Mouse (Mus musculus) thymus, adult 2 months (tissue): ENCODE data around the gene Clk2.
"Not testable (repeated sequence)": the region's sequence is repeated elsewhere in the genome, so short reads cannot be mapped to it uniquely, and the experiment has no call there.

Source experiments
- CTCF ChIP-seq: fragments of 200-500 bp; IDR thresholded peaks from 2 replicates; pipeline ENCODE4 v1.5.1; 2012; ENCODE audit warnings: mild to moderate bottlenecking, control low read depth, low read length, moderate library complexity, borderline replicate concordance; ENCODE audit not compliant: control insufficient read depth, poor library complexity, insufficient read depth; ENCODE audit errors: extremely low read depth
- POLR2A ChIP-seq: fragments of 200-500 bp; IDR thresholded peaks from 2 replicates; pipeline ENCODE4 v1.6.1; 2012; ENCODE audit warnings: mild to moderate bottlenecking, low read length, control low read depth, moderate library complexity; ENCODE audit not compliant: control insufficient read depth, poor library complexity, insufficient read depth; ENCODE audit errors: extremely low read depth

- not testable (repeated sequence) for TF ChIP-seq CTCF, POLR2A
These were observed 51.8 kb downstream of the Clk2 start for GRCm38 (mm10) chr3:89216407-89216806.
